Mouse (Mus musculus) heart, adult 2 months (tissue): ENCODE measurements around the gene Tmprss9. TPM values are rescaled to one million over a fixed set of nuclear protein-coding genes. Genes with fewer than 3 reads are reported as not detected.
"Not testable (repeated sequence)": the region's sequence is repeated elsewhere in the genome, so short reads cannot be mapped to it uniquely, and the experiment has no call there.

Experiments
- DNase-seq, 2 experiments: peaks; one replicate each; pipeline ENCODE4 v3.0.0; 2021
- H3K27ac ChIP-seq: fragments of 200-600 bp; 2 replicates; pipeline ENCODE4 v1.8.1; 2022
- H3K27me3 ChIP-seq: fragments of 200-500 bp; 2 replicates; pipeline ENCODE4 v1.6.1; 2012; ENCODE audit warnings: mild to moderate bottlenecking, low read length, inconsistent platforms, mixed read lengths; ENCODE audit not compliant: control insufficient read depth, insufficient read depth
- H3K36me3 ChIP-seq: fragments of 200-500 bp; 2 replicates; pipeline ENCODE4 v1.6.1; 2012; ENCODE audit warnings: low read length, inconsistent platforms; ENCODE audit not compliant: control insufficient read depth, insufficient read depth
- H3K4me1 ChIP-seq: fragments of 200-500 bp; 2 replicates; pipeline ENCODE4 v1.6.1; 2011; ENCODE audit warnings: low read length; ENCODE audit not compliant: control insufficient read depth, insufficient read depth
- H3K4me3 ChIP-seq: fragments of 200-600 bp; 2 replicates; pipeline ENCODE4 v1.8.1; 2022
- H3K79me2 ChIP-seq: fragments of 200-500 bp; replicated peaks from 2 replicates; pipeline ENCODE4 v1.6.1; 2012; ENCODE audit warnings: mild to moderate bottlenecking, inconsistent platforms, low read length, moderate library complexity, mixed read lengths; ENCODE audit not compliant: control insufficient read depth, insufficient read depth
- H3K9ac ChIP-seq: fragments of 200-500 bp; 2 replicates; pipeline ENCODE4 v1.6.1; 2012; ENCODE audit warnings: low read depth, mild to moderate bottlenecking, control low read depth, inconsistent platforms, low read length, mixed read lengths
- CTCF ChIP-seq: fragments of 200-600 bp; IDR thresholded peaks from 2 replicates; pipeline ENCODE4 v1.8.1; 2022; ENCODE audit warnings: antibody characterized with exemption, mild to moderate bottlenecking, moderate library complexity
- EP300 ChIP-seq: fragments of 200-500 bp; IDR thresholded peaks from 2 replicates; pipeline ENCODE4 v1.6.1; 2011; ENCODE audit warnings: low read depth, low read length, control low read depth; ENCODE audit not compliant: insufficient read depth
- POLR2A ChIP-seq: fragments of 200-500 bp; IDR thresholded peaks from 2 replicates; pipeline ENCODE4 v1.6.1; 2011; ENCODE audit warnings: mild to moderate bottlenecking, low read depth, low read length, control low read depth; ENCODE audit not compliant: insufficient read depth
- WGBS: fragments of 180-500 bp; shearing (Covaris S2); methylation state at CpG from one replicate; pipeline ENCODE4 v1.1.7; 2018; 5-methylcytosine and 5-hydroxymethylcytosine counted together
- intact Hi-C: fragments of 180-260 bp; cut with DNase I; formaldehyde crosslinking; loops from one replicate; pipeline ENCODE4 v1.15.1; 2025
- polyA plus RNA-seq: library from polyadenylated mRNA; depleted of rRNA; stranded (reverse); fragments of >200 nt; gene quantifications from 2 replicates; pipeline ENCODE4 v1.2.3, GENCODE M21; 2012
- total RNA-seq, 2 experiments: library from RNA; stranded (reverse); gene quantifications; 2 replicates each; pipeline ENCODE4 v1.2.3; 2021

Tmprss9 gene
- total and polyA plus RNA-seq, 3 experiments = 0.02 TPM; not detected in 2

GRCm38 (mm10) chr10:80826151-80827062 is 45.2 kb upstream of the Tmprss9 start, which contains the start of gene Oaz1:
Oaz1 (plus strand) TSS chr10:80826656.
- peaks cover 7% of the 10 kb centered on the region; the same call in 1 of the 2 replicates for H3K36me3 ChIP-seq
- intact Hi-C loops = loop anchor here (2.0 kb wide), 1 partner anchor 28 kb away; the partner anchor contains the start of genes Plekhj1 and Sf3a2
- H3K27me3 ChIP-seq = no peaks in the 10 kb centered on the region
- peak within 1 kb of the TSS; percentile 98 for H3K4me3 ChIP-seq
- peaks cover 7% of the 10 kb centered on the region for H3K79me2 ChIP-seq
- DNase-seq = peak; percentile 98 to 99
- TF ChIP-seq EP300 = peak; percentile 55; the same call in 1 of the 2 replicates
- peak; percentile 98 for TF ChIP-seq POLR2A
- peak; percentile 27 for TF ChIP-seq CTCF
- under 1% methylated on average over 82 of the region's 82 CpGs for WGBS
- peaks cover 12% of the 10 kb centered on the region for H3K4me1 ChIP-seq
- peak within 1 kb of the TSS; percentile 92 for H3K9ac ChIP-seq
- H3K27ac ChIP-seq = peak within 1 kb of the TSS; percentile 99

GRCm38 (mm10) chr10:80827063-80827869 is 44.4 kb upstream of the Tmprss9 start:
- DNase-seq = no peak
- TF ChIP-seq CTCF = no peak
- TF ChIP-seq EP300 = no peak
- TF ChIP-seq POLR2A = no peak
- Histone ChIP-seq H3K79me2 (peaks cover 7% of the 10 kb centered on the region), H3K4me3 (peak overlapping the region; percentile 98), H3K27ac (peak overlapping the region; percentile 99), H3K4me1 (peaks cover 12% of the 10 kb centered on the region), H3K36me3 (peaks cover 7% of the 10 kb centered on the region; the same call in 1 of the 2 replicates), H3K27me3 (no peaks in the 10 kb centered on the region), H3K9ac (peak overlapping the region; percentile 92)
- 3% methylated on average over 29 of the region's 29 CpGs for WGBS
- intact Hi-C loops = loop anchor here (2.0 kb wide), 1 partner anchor 28 kb away; the partner anchor contains the start of genes Plekhj1 and Sf3a2

DNA sequence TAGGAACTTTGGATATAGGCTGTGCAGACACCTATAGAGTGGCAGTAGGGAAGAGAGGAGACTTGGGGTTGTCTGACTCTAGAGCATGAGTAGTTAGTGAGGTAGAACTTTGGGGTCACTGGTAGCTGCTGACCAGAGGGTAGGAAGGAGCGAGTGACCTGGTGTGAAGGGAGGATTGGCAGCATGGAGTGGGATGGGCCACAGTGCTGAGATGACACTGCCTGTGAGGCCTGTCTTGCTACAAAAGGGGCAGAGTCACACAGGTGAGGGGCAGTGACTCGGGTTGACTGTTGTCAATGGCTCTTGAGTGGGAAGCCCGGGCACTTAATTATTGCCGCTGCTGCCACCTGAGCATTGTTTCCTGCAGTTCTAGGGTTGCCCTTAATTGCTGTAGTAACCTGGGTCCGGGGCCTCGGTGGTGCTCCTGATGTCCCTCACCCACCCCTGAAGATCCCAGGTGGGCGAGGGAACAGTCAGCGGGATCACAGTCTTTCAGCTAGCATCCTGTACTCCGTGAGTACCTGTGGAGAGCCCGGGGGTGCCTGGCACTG is 43.7 kb upstream of the Tmprss9 start:
- Histone ChIP-seq H3K36me3 (peaks cover 7% of the 10 kb centered on the region; the same call in 1 of the 2 replicates), H3K27ac (no peak overlapping the region; the same call in 1 of the 2 replicates), H3K4me3 (peak overlapping the region; percentile 98), H3K79me2 (peaks cover 7% of the 10 kb centered on the region), H3K9ac (peak overlapping the region; percentile 92), H3K27me3 (no peaks in the 10 kb centered on the region), H3K4me1 (peaks cover 12% of the 10 kb centered on the region)
- WGBS = 46% methylated on average over 10 of the region's 10 CpGs
- no peak for DNase-seq
- intact Hi-C loops = loop anchor here (2.0 kb wide), 1 partner anchor 29 kb away; the partner anchor contains the start of genes Plekhj1 and Sf3a2
- TF ChIP-seq CTCF = no peak
- TF ChIP-seq POLR2A = no peak
- TF ChIP-seq EP300 = no peak

DNA sequence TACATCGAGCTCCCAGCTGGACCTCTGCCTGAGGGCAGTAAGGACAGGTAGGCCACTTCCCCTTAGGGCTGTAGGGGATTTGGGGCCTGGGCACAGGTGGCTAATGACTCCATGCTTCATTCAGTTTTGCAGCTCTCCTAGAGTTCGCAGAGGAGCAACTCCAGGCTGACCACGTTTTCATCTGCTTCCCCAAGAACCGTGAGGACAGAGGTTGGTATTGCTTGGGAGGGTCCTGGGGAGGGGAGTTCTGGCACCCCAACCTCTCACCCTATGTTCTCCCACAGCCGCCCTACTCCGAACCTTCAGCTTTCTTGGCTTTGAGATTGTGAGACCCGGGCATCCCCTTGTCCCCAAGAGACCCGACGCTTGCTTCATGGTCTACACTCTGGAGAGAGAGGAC is 43.1 kb upstream of the Tmprss9 start:
- H3K9ac ChIP-seq, H3K27me3 ChIP-seq, H3K27ac ChIP-seq, H3K36me3 ChIP-seq, intact Hi-C loops, H3K79me2 ChIP-seq, H3K4me3 ChIP-seq: not testable (repeated sequence)
- H3K4me1 ChIP-seq = peaks cover 12% of the 10 kb centered on the region
- DNase-seq = peak in 1 of 2 experiments; percentile 21
- WGBS = 56% methylated on average over 9 of the region's 9 CpGs

GRCm38 (mm10) chr10:80829359-80830278 is 42.0 kb upstream of the Tmprss9 start:
- Histone ChIP-seq H3K4me3 (no peak overlapping the region), H3K27ac (no peak overlapping the region), H3K9ac (no peak overlapping the region), H3K79me2 (peaks cover 7% of the 10 kb centered on the region), H3K27me3 (peaks cover under 1% of the 10 kb centered on the region; the same call in 1 of the 2 replicates), H3K36me3 (peaks cover 7% of the 10 kb centered on the region; the same call in 1 of the 2 replicates), H3K4me1 (peaks cover 12% of the 10 kb centered on the region)
- WGBS = 19% methylated on average over 1 of the region's 1 CpGs
- TF ChIP-seq EP300 (0 out of 2 replicates have a peak, but pooled peaks have one; percentile 29), CTCF (peak; percentile 37), POLR2A (no peak)
- DNase-seq = peak in 1 of 2 experiments; percentile 26
- intact Hi-C loops = no loop called here
